14 mouse cellular contexts compared by ENCODE assay signal in the genomic region with DNA sequence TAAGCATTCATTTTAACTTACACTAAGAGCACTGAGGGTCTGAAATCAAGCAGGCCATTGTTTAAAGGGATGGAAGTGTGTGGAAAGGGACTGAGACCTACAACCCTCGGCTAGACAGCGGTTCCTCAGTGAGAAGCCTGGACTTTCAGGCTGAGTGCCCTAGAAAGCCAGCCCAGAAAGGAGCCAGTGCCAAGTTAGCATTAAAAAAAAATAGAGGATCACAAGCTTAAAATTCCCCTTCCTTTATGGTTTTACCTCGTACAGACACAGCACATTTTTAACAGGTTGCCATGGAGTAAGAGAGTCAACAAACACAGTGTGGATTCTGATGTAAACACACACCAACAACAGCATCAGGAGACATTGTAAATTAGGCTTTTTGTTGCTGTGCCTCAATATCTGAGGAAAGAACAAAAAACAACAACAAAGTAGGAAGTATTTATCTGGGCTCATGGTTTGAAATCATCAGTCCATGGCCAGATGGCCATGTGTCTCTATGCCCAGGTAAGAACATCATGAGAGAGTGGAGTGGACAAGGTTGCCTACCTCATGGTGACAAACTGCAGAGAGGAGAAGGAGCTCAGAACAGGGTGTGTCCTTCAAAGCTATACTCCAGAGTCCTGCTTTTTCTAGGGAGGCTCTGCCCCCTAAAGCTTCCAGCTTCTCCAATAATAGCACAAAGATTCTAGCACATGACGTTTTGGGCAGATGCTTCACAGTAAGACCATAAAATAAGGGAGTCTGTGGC. TPM values are rescaled to one million over a fixed set of nuclear protein-coding genes. Genes with fewer than 3 reads are reported as not detected.
DNase-seq lines count a peak whose midpoint lies in the region; ATAC-seq lines count a peak whose summit lies in the region.
"Had no signal": no experiment of that assay in that cellular context is flagged by ENCODE, and none has a peak within 500 bp of the region (broad histone marks: within the 10 kb centered on the region; RNA-seq: fewer than 3 reads in every experiment).

No protein-coding gene starts in this region.

- ATAC-seq in activated CD4-positive, CD25-positive, alpha-beta regulatory T cell, adult 4 months, result peak; percentile 74
- ATAC-seq in forebrain, embryonic 13.5 days, result no peak
- ATAC-seq: hindbrain, postnatal 0 days had no signal

- H3K27ac ChIP-seq in forebrain, embryonic 13.5 days, result no peak overlapping the region
- H3K27ac ChIP-seq: heart, embryonic 13.5 days; hindbrain, postnatal 0 days; liver, embryonic 13.5 days had no signal

- DNase-seq in kidney, adult 8-10 months, result peak; percentile 34 to 47
- no peak for DNase-seq in kidney, postnatal 10 days
- DNase-seq in 416B (ENCODE audit: low read depth), result peak; percentile 45
- peak; percentile 37 for DNase-seq in kidney, postnatal 14 days
- DNase-seq in embryo, embryonic 11 days, result no peak
- DNase-seq in adrenal gland, postnatal 36 days, result no peak
- DNase-seq: cerebellum, postnatal 36 days; liver, embryonic 13.5 days; midbrain, embryonic 14.5 days; right cerebral cortex, postnatal 14 days had no signal

- no peaks in the 10 kb centered on the region for H3K4me1 ChIP-seq in forebrain, embryonic 13.5 days
- H3K4me1 ChIP-seq: heart, embryonic 13.5 days; liver, embryonic 13.5 days had no signal

- no peaks in the 10 kb centered on the region for H3K27me3 ChIP-seq in forebrain, embryonic 13.5 days
- H3K27me3 ChIP-seq: heart, embryonic 13.5 days; liver, embryonic 13.5 days had no signal

- H3K9me3 ChIP-seq in forebrain, embryonic 13.5 days (replicated peaks), result no peaks in the 10 kb centered on the region
- H3K9me3 ChIP-seq: heart, embryonic 13.5 days; liver, embryonic 13.5 days had no signal

- WGBS in forebrain, embryonic 13.5 days, result 66% methylated on average over 4 of the region's 4 CpGs

- H3K36me3 ChIP-seq in forebrain, embryonic 13.5 days (ENCODE audit: poor library complexity, severe bottlenecking), result no peaks in the 10 kb centered on the region
- H3K36me3 ChIP-seq: heart, embryonic 13.5 days; liver, embryonic 13.5 days had no signal

- no peak overlapping the region for H3K4me2 ChIP-seq in forebrain, embryonic 13.5 days
- H3K4me2 ChIP-seq: heart, embryonic 13.5 days; liver, embryonic 13.5 days had no signal

- H3K4me3 ChIP-seq in forebrain, embryonic 13.5 days, result no peak overlapping the region
- H3K4me3 ChIP-seq: heart, embryonic 13.5 days; liver, embryonic 13.5 days had no signal

- H3K9ac ChIP-seq in forebrain, embryonic 13.5 days, result no peak overlapping the region
- H3K9ac ChIP-seq: heart, embryonic 13.5 days; liver, embryonic 13.5 days had no signal

RNA-seq across cellular contexts. Expression of a gene that starts 10.1 kb away (rescaled TPM):
- polyA plus RNA-seq in activated CD4-positive, CD25-positive, alpha-beta regulatory T cell, adult 4 months (2017; shearing (Covaris generic)), result under 1 TPM in 1 of 2 experiments, not detected in 1; 0.60 TPM
- polyA plus RNA-seq in forebrain, embryonic 13.5 days (2015; fragmentation: Nextera tagmentation; extraction: Ambion mirVana), result 9.7 and 12.8 TPM in 2 replicates
- under 1 TPM; 0.36 to 0.89 TPM for total RNA-seq in adrenal gland, postnatal 36 days (2021)

Comparison
In these comparisons a context has a peak if more than half of its experiments do, and no peak if none do; other contexts are left out.
1. DNase-seq: peak in kidney, adult 8-10 months (2 of 2), 416B (single experiment) and kidney, postnatal 14 days (single experiment); none in kidney, postnatal 10 days (single experiment), embryo, embryonic 11 days (single experiment) and adrenal gland, postnatal 36 days (0 of 2).